8 mouse cellular contexts compared by ENCODE assay signal in the genomic region with DNA sequence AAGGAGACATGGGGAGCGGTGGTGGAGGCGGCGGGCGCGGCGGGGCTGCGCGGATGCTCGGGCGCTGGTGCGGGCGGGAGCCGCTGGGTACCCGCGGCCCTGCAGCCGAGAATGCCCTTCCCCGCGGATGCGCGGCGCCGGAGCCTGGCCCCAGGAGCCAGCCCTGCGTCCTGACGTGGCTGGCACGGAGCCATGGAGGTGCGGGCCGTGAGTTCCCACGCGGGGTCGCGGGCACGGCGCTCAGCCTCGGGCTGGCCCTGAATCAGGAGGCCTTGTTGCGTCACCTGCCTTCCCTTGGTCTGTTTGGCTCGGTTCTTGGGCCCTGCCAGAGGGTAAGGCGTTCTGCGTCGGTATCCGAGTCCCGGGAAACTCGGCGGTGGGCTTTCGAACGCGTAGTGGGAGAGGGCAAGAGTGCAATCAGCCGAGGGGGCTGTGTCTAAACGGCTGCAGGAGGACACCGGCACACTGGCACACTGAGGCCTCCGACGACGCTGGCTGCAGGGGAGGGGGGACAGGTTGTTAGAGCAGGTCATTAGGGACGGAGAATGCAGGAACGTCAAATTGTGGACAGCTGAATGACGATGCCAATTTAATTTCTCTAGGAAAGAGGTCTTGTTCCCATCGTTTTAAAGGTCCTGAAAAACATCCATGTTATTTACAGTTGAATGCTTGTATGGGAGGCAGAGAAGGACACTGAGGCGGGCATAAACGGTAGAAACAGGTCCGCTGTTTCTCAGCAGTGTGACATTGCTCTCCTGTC. TPM values are rescaled to one million over a fixed set of nuclear protein-coding genes. Genes with fewer than 3 reads are reported as not detected.
DNase-seq lines count a peak whose midpoint lies in the region; ATAC-seq and TF ChIP-seq lines count a peak whose summit lies in the region.

No protein-coding gene starts in this region.

- no peaks in the 10 kb centered on the region for H3K27me3 ChIP-seq in neural tube, embryonic 11.5 days (ENCODE audit: control insufficient read depth, insufficient read depth, low read length)
- H3K27me3 ChIP-seq in forebrain, embryonic 12.5 days, result peaks cover 8% of the 10 kb centered on the region; the same call in 1 of the 2 replicates
- H3K27me3 ChIP-seq in limb, embryonic 10.5 days (ENCODE audit: low read depth, poor library complexity, severe bottlenecking), result no peaks in the 10 kb centered on the region
- no peaks in the 10 kb centered on the region for H3K27me3 ChIP-seq in testis, adult 2 months (ENCODE audit: control insufficient read depth, insufficient read depth, low read length)

- H3K4me2 ChIP-seq in neural tube, embryonic 11.5 days (ENCODE audit: low read depth), result peak overlapping the region; percentile 61
- H3K4me2 ChIP-seq in forebrain, embryonic 12.5 days, result peak overlapping the region; percentile 89

- TF ChIP-seq POLR2A in testis, adult 2 months (IDR thresholded peaks at IDR 0.05; ENCODE audit: control insufficient read depth, low read depth, low read length), result no peak

- H3K9ac ChIP-seq in neural tube, embryonic 11.5 days (ENCODE audit: low read length), result peak overlapping the region; percentile 94
- peak overlapping the region; percentile 88 for H3K9ac ChIP-seq in forebrain, embryonic 12.5 days

- H3K4me1 ChIP-seq in neural tube, embryonic 11.5 days (ENCODE audit: control insufficient read depth, insufficient read depth, low read length), result peaks cover 5% of the 10 kb centered on the region
- peaks cover 3% of the 10 kb centered on the region; the same call in 1 of the 2 replicates for H3K4me1 ChIP-seq in brown adipose tissue, adult 24 weeks (ENCODE audit: control insufficient read depth, insufficient read depth, insufficient read length, low read length)
- peaks cover 11% of the 10 kb centered on the region for H3K4me1 ChIP-seq in forebrain, embryonic 12.5 days
- peaks cover 19% of the 10 kb centered on the region for H3K4me1 ChIP-seq in limb, embryonic 10.5 days
- H3K4me1 ChIP-seq in testis, adult 2 months (ENCODE audit: control insufficient read depth, insufficient read depth, low read length), result peaks cover 2% of the 10 kb centered on the region; the same call in 1 of the 2 replicates

- H3K9me3 ChIP-seq in neural tube, embryonic 11.5 days (ENCODE audit: control insufficient read depth, low read length), result no peaks in the 10 kb centered on the region
- no peaks in the 10 kb centered on the region for H3K9me3 ChIP-seq in forebrain, embryonic 12.5 days
- no peaks in the 10 kb centered on the region for H3K9me3 ChIP-seq in limb, embryonic 10.5 days (replicated peaks)

- ATAC-seq in neural tube, embryonic 11.5 days (ENCODE audit: insufficient read depth, low FRiP score, low TSS enrichment), result peak; percentile 55; the same call in 1 of the 2 replicates
- peak; percentile 74 for ATAC-seq in forebrain, embryonic 12.5 days (ENCODE audit: low FRiP score)
- peak; percentile 24 for ATAC-seq in megakaryocyte-erythroid progenitor cell, adult 5-6 weeks (replicated peaks; ENCODE audit: low FRiP score, low TSS enrichment, poor library complexity, severe bottlenecking)

- H3K27ac ChIP-seq in neural tube, embryonic 11.5 days (ENCODE audit: low read depth, low read length), result peak overlapping the region; percentile 55
- no peak overlapping the region for H3K27ac ChIP-seq in brown adipose tissue, adult 24 weeks (replicated peaks; ENCODE audit: low read depth, low read length)
- peak overlapping the region; percentile 83 for H3K27ac ChIP-seq in forebrain, embryonic 12.5 days
- H3K27ac ChIP-seq in limb, embryonic 10.5 days, result peak overlapping the region; percentile 92
- peak overlapping the region; percentile 67 for H3K27ac ChIP-seq in testis, adult 2 months (ENCODE audit: control insufficient read depth, insufficient read depth, low read depth, low read length)

- H3K4me3 ChIP-seq in neural tube, embryonic 11.5 days (ENCODE audit: low read depth, low read length), result peak overlapping the region; percentile 97
- peak overlapping the region; percentile 66 for H3K4me3 ChIP-seq in brown adipose tissue, adult 24 weeks (ENCODE audit: insufficient read depth, low read depth, low read length)
- peak overlapping the region; percentile 82 for H3K4me3 ChIP-seq in forebrain, embryonic 12.5 days (replicated peaks)
- peak overlapping the region; percentile 100 for H3K4me3 ChIP-seq in limb, embryonic 10.5 days
- H3K4me3 ChIP-seq in testis, adult 2 months (ENCODE audit: control insufficient read depth, low read depth, low read length), result peak overlapping the region; percentile 87

- no peak for TF ChIP-seq CTCF in testis, adult 2 months (IDR thresholded peaks at IDR 0.05; ENCODE audit: control insufficient read depth, insufficient read depth, insufficient replicate concordance, low read depth, low read length)

- WGBS in neural tube, embryonic 11.5 days, result 3% methylated on average over 59 of the region's 59 CpGs
- 2% methylated on average over 59 of the region's 59 CpGs for WGBS in forebrain, embryonic 12.5 days
- 3% methylated on average over 54 of the region's 59 CpGs for WGBS in limb, embryonic 10.5 days

- DNase-seq in neural tube, embryonic 11.5 days (ENCODE audit: low spot score), result no peak
- no peak for DNase-seq in neural tube, embryonic 10.5 days (ENCODE audit: extremely low spot score, low spot score)
- peak; percentile 42 for DNase-seq in heart, postnatal 4 days
- no peak for DNase-seq in limb, embryonic 10.5 days (ENCODE audit: low spot score)

- H3K36me3 ChIP-seq in neural tube, embryonic 11.5 days (ENCODE audit: control insufficient read depth, insufficient read depth, low read length), result no peaks in the 10 kb centered on the region
- H3K36me3 ChIP-seq in forebrain, embryonic 12.5 days (replicated peaks), result peaks cover 3% of the 10 kb centered on the region; the same call in 1 of the 2 replicates
- H3K36me3 ChIP-seq in limb, embryonic 10.5 days, result no peaks in the 10 kb centered on the region
- no peaks in the 10 kb centered on the region for H3K36me3 ChIP-seq in testis, adult 2 months (ENCODE audit: control insufficient read depth, insufficient read depth, low read length)

RNA-seq across cellular contexts. Expression of a gene that starts 0.6 kb away (rescaled TPM):
- polyA plus RNA-seq in neural tube, embryonic 11.5 days (2014; fragmentation: Nextera tagmentation; extraction: Ambion mirVana), result 17.3 and 22.0 TPM in 2 replicates
- polyA plus RNA-seq in brown adipose tissue, adult 24 weeks (2012; ENCODE audit: insufficient read depth, insufficient read length, missing spikeins), result 2.4 and 4.8 TPM in 2 replicates
- polyA plus RNA-seq in forebrain, embryonic 12.5 days (2016; fragmentation: Nextera tagmentation; extraction: Ambion mirVana), result 22.1 and 28.5 TPM in 2 replicates
- 10 to 100 TPM; 20.4 to 21.5 TPM for total RNA-seq in heart, postnatal 4 days (2021)
- 15.4 and 17.5 TPM in 2 replicates for polyA plus RNA-seq in limb, embryonic 10.5 days (2016; fragmentation: Nextera tagmentation; extraction: Ambion mirVana)
- total RNA-seq in megakaryocyte-erythroid progenitor cell, adult 5-6 weeks (2014; fragmentation: Nextera tagmentation), result 44.0 and 50.6 TPM in 2 replicates
- 21.0 and 29.4 TPM in 2 replicates for total RNA-seq in megakaryocyte-erythroid progenitor cell, adult 5-6 weeks (2017)
- 6.2 TPM in 2 replicates for polyA plus RNA-seq in testis, adult 2 months (2012; rRNA removed)

RNA-seq across cellular contexts. Expression of a gene that starts 49.0 kb away (rescaled TPM):
- polyA plus RNA-seq in neural tube, embryonic 11.5 days (2014; fragmentation: Nextera tagmentation; extraction: Ambion mirVana), result 17.9 and 20.8 TPM in 2 replicates
- polyA plus RNA-seq in brown adipose tissue, adult 24 weeks (2012; ENCODE audit: insufficient read depth, insufficient read length, missing spikeins), result 0.54 and 1.3 TPM in 2 replicates
- 18.9 and 21.3 TPM in 2 replicates for polyA plus RNA-seq in forebrain, embryonic 12.5 days (2016; fragmentation: Nextera tagmentation; extraction: Ambion mirVana)
- under 1 TPM; 0.09 to 0.17 TPM for total RNA-seq in heart, postnatal 4 days (2021)
- polyA plus RNA-seq in limb, embryonic 10.5 days (2016; fragmentation: Nextera tagmentation; extraction: Ambion mirVana), result 0.41 and 0.56 TPM in 2 replicates
- 1.0 and 1.9 TPM in 2 replicates for total RNA-seq in megakaryocyte-erythroid progenitor cell, adult 5-6 weeks (2014; fragmentation: Nextera tagmentation)
- total RNA-seq in megakaryocyte-erythroid progenitor cell, adult 5-6 weeks (2017), result 0.38 and 0.76 TPM in 2 replicates
- polyA plus RNA-seq in testis, adult 2 months (2012; rRNA removed), result 4.2 and 4.5 TPM in 2 replicates

RNA-seq across cellular contexts. Expression of a gene that starts 58.0 kb away (rescaled TPM):
- 22.3 and 28.0 TPM in 2 replicates for polyA plus RNA-seq in neural tube, embryonic 11.5 days (2014; fragmentation: Nextera tagmentation; extraction: Ambion mirVana)
- polyA plus RNA-seq in brown adipose tissue, adult 24 weeks (2012; ENCODE audit: insufficient read depth, insufficient read length, missing spikeins), result 31.9 and 44.5 TPM in 2 replicates
- 17.4 and 19.3 TPM in 2 replicates for polyA plus RNA-seq in forebrain, embryonic 12.5 days (2016; fragmentation: Nextera tagmentation; extraction: Ambion mirVana)
- 10 to 100 TPM; 37.9 to 40.0 TPM for total RNA-seq in heart, postnatal 4 days (2021)
- polyA plus RNA-seq in limb, embryonic 10.5 days (2016; fragmentation: Nextera tagmentation; extraction: Ambion mirVana), result 15.6 and 16.0 TPM in 2 replicates
- 51.3 and 53.5 TPM in 2 replicates for total RNA-seq in megakaryocyte-erythroid progenitor cell, adult 5-6 weeks (2014; fragmentation: Nextera tagmentation)
- total RNA-seq in megakaryocyte-erythroid progenitor cell, adult 5-6 weeks (2017), result 89.0 and 89.6 TPM in 2 replicates
- polyA plus RNA-seq in testis, adult 2 months (2012; rRNA removed), result 19.7 and 20.5 TPM in 2 replicates

Comparison
In these comparisons a context has a peak if more than half of its experiments do, and no peak if none do; other contexts are left out.
1. ATAC-seq: peak in every context shown above with its lines; median percentile 74 in forebrain, embryonic 12.5 days; 55 in neural tube, embryonic 11.5 days; 24 in megakaryocyte-erythroid progenitor cell, adult 5-6 weeks.